Mouse (Mus musculus) embryonic stem cell, embryonic (primary cell): ENCODE measurements around the gene Gopc.

Source experiments
- CTCF ChIA-PET, 4 experiments: fragments of 300-600 bp in 2 of 4; fragments of 350-600 bp in 2 of 4; sonication (Branson Sonifier 250); formaldehyde crosslinking; loops; one replicate each; lab custom pipeline; 2022; ENCODE audit warnings: inconsistent platforms in 2 of 4; lab: Charles Lee
- POLR2A ChIA-PET, 4 experiments: fragments of 300-600 bp in 2 of 4; fragments of 350-600 bp in 2 of 4; sonication (Branson Sonifier 250); formaldehyde crosslinking; loops; one replicate each; lab custom pipeline; 2022; ENCODE audit warnings: antibody characterized with exemption in 4 of 4, inconsistent platforms in 1 of 4; lab: Charles Lee

Gopc gene

GRCm38 (mm10) chr10:52287852-52288533 is 93.9 kb downstream of the Gopc start:
- ChIA-PET CTCF (no interaction called here), POLR2A (interaction anchor here (0.7 to 3.7 kb wide), 12 partner anchors 9 to 483 kb away, joined by 3 to 34 read pairs (median 4); no protein-coding TSS in a partner anchor)
